Mouse (Mus musculus) liver, adult 2 months (tissue): ENCODE results near the gene Gm14862. TPM values are rescaled to one million over a fixed set of nuclear protein-coding genes. Genes with fewer than 3 reads are reported as not detected.

Experiments
- DNase-seq: peaks from one replicate; pipeline ENCODE4 v3.0.0-alpha.2; 2011; ENCODE audit warnings: low read depth, low spot score; ENCODE audit errors: extremely low read depth
- H3K27ac ChIP-seq: fragments of 200-500 bp; replicated peaks from 2 replicates; pipeline ENCODE4 v1.5.1; 2012; ENCODE audit warnings: low read depth, mild to moderate bottlenecking, control low read depth, inconsistent platforms, low read length; ENCODE audit not compliant: insufficient read depth
- H3K27me3 ChIP-seq: fragments of 200-500 bp; 2 replicates; pipeline ENCODE4 v1.6.1; 2012; ENCODE audit warnings: mild to moderate bottlenecking, moderate library complexity, low read length, inconsistent platforms; ENCODE audit not compliant: control insufficient read depth, insufficient read depth
- H3K36me3 ChIP-seq: fragments of 200-500 bp; 2 replicates; pipeline ENCODE4 v1.6.1; 2012; ENCODE audit warnings: low read length, inconsistent platforms; ENCODE audit not compliant: control insufficient read depth, insufficient read depth
- H3K4me1 ChIP-seq: fragments of 200-500 bp; 2 replicates; pipeline ENCODE4 v1.6.1; 2011; ENCODE audit warnings: low read length; ENCODE audit not compliant: control insufficient read depth, insufficient read depth
- H3K4me3 ChIP-seq: fragments of 200-500 bp; 2 replicates; pipeline ENCODE4 v1.5.1; 2011; ENCODE audit warnings: low read depth, mild to moderate bottlenecking, control low read depth, low read length, moderate library complexity; ENCODE audit not compliant: insufficient read depth
- H3K79me2 ChIP-seq: fragments of 200-500 bp; 2 replicates; pipeline ENCODE4 v1.6.1; 2012; ENCODE audit warnings: inconsistent platforms, mild to moderate bottlenecking, low read length, moderate library complexity; ENCODE audit not compliant: control insufficient read depth, insufficient read depth
- H3K9ac ChIP-seq: fragments of 200-500 bp; 2 replicates; pipeline ENCODE4 v1.6.1; 2012; ENCODE audit warnings: low read depth, mild to moderate bottlenecking, control low read depth, inconsistent platforms, low read length
- CTCF ChIP-seq: fragments of 200-500 bp; IDR thresholded peaks from 2 replicates; pipeline ENCODE4 v1.5.1; 2011; ENCODE audit warnings: low read depth, low read length, control low read depth
- POLR2A ChIP-seq: fragments of 200-500 bp; IDR thresholded peaks from 2 replicates; pipeline ENCODE4 v1.6.1; 2011; ENCODE audit warnings: low read length, control low read depth; ENCODE audit not compliant: insufficient read depth; ENCODE audit errors: extremely low read depth
- WGBS: fragments of 180-500 bp; shearing (Covaris S2); methylation state at CpG from one replicate; pipeline ENCODE4 v1.1.7; 2018; 5-methylcytosine and 5-hydroxymethylcytosine counted together
- polyA plus RNA-seq: library from polyadenylated mRNA; depleted of rRNA; stranded (reverse); fragments of >200 nt; gene quantifications from 2 replicates; pipeline ENCODE4 v1.2.3, GENCODE M21; 2012; rRNA removed
- total RNA-seq: library from RNA; depleted of rRNA; stranded (reverse); fragments of >200 nt; gene quantifications from 2 replicates; pipeline ENCODE4 v1.2.3, GENCODE M21; 2014; rRNA removed

The Gm14862 gene
- total and polyA plus RNA-seq, 2 experiments: not detected

DNA sequence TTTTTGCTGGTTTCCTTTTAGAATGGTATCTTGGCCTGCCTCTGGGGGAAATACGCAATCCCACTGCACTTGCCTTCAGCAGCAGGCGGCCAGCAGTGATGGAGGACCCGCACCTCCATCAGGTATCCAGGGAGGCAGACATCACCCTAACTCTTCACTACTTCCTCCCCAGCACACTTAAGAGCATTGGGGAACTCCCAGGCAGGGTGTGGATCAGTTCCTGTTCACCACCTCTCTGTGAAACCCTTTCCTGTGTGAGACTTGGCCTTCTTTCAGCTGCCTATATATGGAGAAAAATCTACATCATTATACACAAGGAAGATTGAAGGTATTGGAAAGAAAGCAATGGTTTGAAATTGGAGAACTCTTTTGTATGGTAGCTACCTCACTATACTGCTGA lies 37.1 kb downstream of the Gm14862 start:
- H3K36me3 ChIP-seq: no peaks in the 10 kb centered on the region
- peaks cover 3% of the 10 kb centered on the region; the same call in 1 of the 2 replicates for H3K4me1 ChIP-seq
- 90% methylated on average over 3 of the region's 3 CpGs for WGBS
- H3K4me3 ChIP-seq: no peak overlapping the region
- no peak for DNase-seq
- no peaks in the 10 kb centered on the region for H3K27me3 ChIP-seq
- no peak overlapping the region for H3K27ac ChIP-seq
- H3K79me2 ChIP-seq: no peaks in the 10 kb centered on the region
- no peak overlapping the region for H3K9ac ChIP-seq
- no peak for TF ChIP-seq CTCF
- TF ChIP-seq POLR2A: no peak

DNA sequence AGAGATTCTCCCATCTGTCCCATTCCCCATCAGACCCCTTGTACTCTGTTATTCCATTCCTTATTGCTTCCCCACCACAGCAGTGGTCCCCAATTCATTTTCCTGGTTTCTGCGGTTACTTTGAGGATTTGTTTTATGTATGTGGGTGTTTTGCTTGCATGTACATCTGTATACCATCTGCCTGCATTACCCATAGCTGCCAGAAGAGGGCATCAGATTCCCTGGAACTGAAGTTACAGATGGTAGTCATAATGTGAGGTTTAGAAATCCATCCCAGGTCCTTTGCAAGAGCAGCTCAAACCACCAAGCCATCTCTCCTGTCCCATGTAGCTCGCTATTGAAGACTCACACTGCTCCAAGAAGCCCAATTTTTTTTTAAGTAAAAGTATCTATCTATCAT lies 40.5 kb downstream of the Gm14862 start:
- TF ChIP-seq POLR2A (no peak), CTCF (peak; percentile 29; the same call in 1 of the 2 replicates)
- no peaks in the 10 kb centered on the region for H3K27me3 ChIP-seq
- H3K4me3 ChIP-seq: no peak overlapping the region
- no peaks in the 10 kb centered on the region for H3K36me3 ChIP-seq
- H3K79me2 ChIP-seq: no peaks in the 10 kb centered on the region
- DNase-seq: peak; percentile 15
- WGBS: 100% methylated on average over 2 of the region's 2 CpGs
- H3K9ac ChIP-seq: no peak overlapping the region
- no peaks in the 10 kb centered on the region for H3K4me1 ChIP-seq
- H3K27ac ChIP-seq: no peak overlapping the region

- no peak overlapping the region for H3K9ac ChIP-seq
- H3K36me3 ChIP-seq: no peaks in the 10 kb centered on the region
- H3K27me3 ChIP-seq: 0 out of 2 replicates have a peak, but pooled peaks cover 4% of the 10 kb centered on the region
- H3K79me2 ChIP-seq: no peaks in the 10 kb centered on the region
- no peaks in the 10 kb centered on the region for H3K4me1 ChIP-seq
- WGBS: 76% methylated on average over 2 of the region's 2 CpGs
- TF ChIP-seq POLR2A (no peak), CTCF (no peak)
- no peak for DNase-seq
- no peak overlapping the region for H3K27ac ChIP-seq
- H3K4me3 ChIP-seq: no peak overlapping the region
Measured at GRCm38 (mm10) chrX:9205121-9205520, 51.6 kb downstream of the Gm14862 start.

DNA sequence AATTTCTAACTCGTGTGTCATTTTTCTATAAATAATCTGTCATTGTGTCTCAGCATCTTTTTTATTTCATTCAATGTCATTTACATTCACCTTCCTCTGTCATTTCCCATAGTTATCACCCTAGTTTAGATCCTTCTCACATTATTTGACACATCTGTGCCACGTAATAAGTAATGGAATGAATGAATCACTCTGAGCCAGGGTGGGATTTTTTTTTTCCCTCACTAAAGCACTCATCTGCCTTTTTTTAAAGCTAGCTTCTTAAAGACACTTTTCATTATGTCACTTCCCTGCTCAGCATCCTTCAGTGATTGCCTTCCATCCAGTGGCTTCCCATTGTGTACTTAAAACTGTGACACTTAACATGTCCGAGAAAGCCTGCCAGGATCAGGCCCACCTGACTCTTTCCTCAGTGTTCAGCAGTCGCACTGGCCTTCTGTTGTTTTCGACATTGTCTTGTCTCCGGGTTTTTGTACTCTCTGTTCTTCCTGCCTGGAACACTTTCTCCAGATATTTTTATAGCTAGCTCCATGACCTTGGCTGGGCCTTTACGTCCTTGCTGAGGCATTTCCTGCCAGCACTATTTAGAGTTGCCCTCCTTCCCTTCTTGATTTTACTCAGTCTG lies 53.8 kb downstream of the Gm14862 start:
- WGBS: 56% methylated on average over 7 of the region's 7 CpGs
- H3K27ac ChIP-seq: no peak overlapping the region

DNA sequence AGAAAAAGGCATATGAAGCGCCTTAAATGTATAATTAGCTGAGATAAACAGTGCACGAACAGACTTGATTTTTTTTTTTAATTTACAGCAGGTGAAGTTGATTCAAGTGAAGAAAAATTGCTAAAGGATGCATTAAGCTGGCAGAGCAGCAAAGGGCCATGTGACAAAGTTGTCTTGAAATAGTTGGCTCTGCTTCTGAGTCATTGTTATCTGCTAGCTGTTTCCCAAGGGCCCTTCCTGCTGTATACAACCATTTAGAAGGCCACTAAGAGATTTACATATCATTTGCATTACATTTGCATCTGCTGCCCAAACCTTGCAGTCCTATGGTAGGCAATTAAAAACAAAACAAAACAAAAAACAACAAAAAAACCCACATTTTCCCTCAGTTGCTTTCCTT lies 54.7 kb downstream of the Gm14862 start:
- no peak overlapping the region for H3K27ac ChIP-seq
- no peak overlapping the region for H3K9ac ChIP-seq
- TF ChIP-seq CTCF (no peak), POLR2A (no peak)
- H3K4me3 ChIP-seq: no peak overlapping the region
- no peaks in the 10 kb centered on the region for H3K79me2 ChIP-seq
- no peaks in the 10 kb centered on the region for H3K36me3 ChIP-seq
- peaks cover 9% of the 10 kb centered on the region; the same call in 1 of the 2 replicates for H3K27me3 ChIP-seq
- 79% methylated on average over 2 of the region's 2 CpGs for WGBS
- DNase-seq: no peak
- H3K4me1 ChIP-seq: peaks cover 4% of the 10 kb centered on the region; the same call in 1 of the 2 replicates

More for the DNA sequence above, 53.8 kb downstream of the Gm14862 start:
- H3K4me1 ChIP-seq: peaks cover 4% of the 10 kb centered on the region; the same call in 1 of the 2 replicates
- DNase-seq: no peak
- H3K27me3 ChIP-seq: peaks cover 9% of the 10 kb centered on the region; the same call in 1 of the 2 replicates
- TF ChIP-seq POLR2A (no peak), CTCF (no peak)
- H3K4me3 ChIP-seq: no peak overlapping the region
- no peak overlapping the region for H3K9ac ChIP-seq
- H3K36me3 ChIP-seq: no peaks in the 10 kb centered on the region
- no peaks in the 10 kb centered on the region for H3K79me2 ChIP-seq

Other genes with a start within 250 kb of the Gm14862 start
- gene Fthl17e, start 223.4 kb downstream of the Gm14862 start, total RNA-seq: not detected in 2 replicates
- not detected in 2 replicates for gene Fthl17e, start 223.4 kb downstream of the Gm14862 start, polyA plus RNA-seq
- not detected in 2 replicates for gene Fthl17f, start 193.9 kb downstream of the Gm14862 start, total RNA-seq
- gene Fthl17f, start 193.9 kb downstream of the Gm14862 start, polyA plus RNA-seq: not detected in 2 replicates
- gene 4930402K13Rik, start 152.3 kb downstream of the Gm14862 start, total RNA-seq: not detected in 2 replicates
- gene 4930402K13Rik, start 152.3 kb downstream of the Gm14862 start, polyA plus RNA-seq: not detected in 2 replicates
- 0.09 TPM in 1 of 2 replicates, not detected in the other for gene Lancl3, start 57.0 kb downstream of the Gm14862 start, total RNA-seq
- 0.02 TPM in 1 of 2 replicates, not detected in the other for gene Lancl3, start 57.0 kb downstream of the Gm14862 start, polyA plus RNA-seq
- 1.8 and 2.3 TPM in 2 replicates for gene Xk, start 15.9 kb upstream of the Gm14862 start, total RNA-seq
- gene Xk, start 15.9 kb upstream of the Gm14862 start, polyA plus RNA-seq: 2.0 and 2.2 TPM in 2 replicates
- 0.37 and 0.60 TPM in 2 replicates for gene H2al1m, start 26.9 kb upstream of the Gm14862 start, total RNA-seq
- 0.24 TPM in 1 of 2 replicates, not detected in the other for gene H2al1m, start 26.9 kb upstream of the Gm14862 start, polyA plus RNA-seq
- not detected in 2 replicates for gene H2al1k, start 93.7 kb upstream of the Gm14862 start, total RNA-seq
- 0.81 and 0.83 TPM in 2 replicates for gene H2al1k, start 93.7 kb upstream of the Gm14862 start, polyA plus RNA-seq
- 9.8 and 10.4 TPM in 2 replicates for gene Cybb, start 230.9 kb upstream of the Gm14862 start, total RNA-seq
- 1.1 and 1.3 TPM in 2 replicates for gene Cybb, start 230.9 kb upstream of the Gm14862 start, polyA plus RNA-seq